Mouse (Mus musculus) CD4-positive helper T cell, adult 2 months (primary cell): Measurements from ENCODE around the gene Akap11.

Experiments used
- DNase-seq: peaks from one replicate; pipeline ENCODE4 v3.0.0-alpha.2; 2012; ENCODE audit warnings: low read depth, missing footprints, low spot score

The Akap11 gene

GRCm38 (mm10) chr14:78448807-78449406, 87.7 kb downstream of the Akap11 start:
- peak; percentile 53 for DNase-seq

- peak; percentile 58 for DNase-seq
Observed at GRCm38 (mm10) chr14:78448017-78448416, 88.6 kb downstream of the Akap11 start.

- DNase-seq: no peak
Observed at GRCm38 (mm10) chr14:78447542-78447941, 89.1 kb downstream of the Akap11 start.
